Mouse (Mus musculus) thymus, adult 2 months (tissue): Measurements from ENCODE around the gene Krtap13-1. TPM values are rescaled to one million over a fixed set of nuclear protein-coding genes. Genes with fewer than 3 reads are reported as not detected.

ENCODE experiments used
- DNase-seq: peaks from one replicate; pipeline ENCODE4 v3.0.0; 2021
- H3K27ac ChIP-seq: fragments of 200-500 bp; 2 replicates; pipeline ENCODE4 v1.5.1; 2012; ENCODE audit warnings: low read length, control low read depth; ENCODE audit not compliant: control insufficient read depth, insufficient read depth
- H3K27me3 ChIP-seq: fragments of 200-500 bp; 2 replicates; pipeline ENCODE4 v1.6.1; 2012; ENCODE audit warnings: mild to moderate bottlenecking, low read length, moderate library complexity, mixed read lengths; ENCODE audit not compliant: control insufficient read depth, insufficient read depth
- H3K36me3 ChIP-seq: fragments of 200-500 bp; 2 replicates; pipeline ENCODE4 v1.6.1; 2012; ENCODE audit warnings: mild to moderate bottlenecking, low read length, moderate library complexity; ENCODE audit not compliant: control insufficient read depth, insufficient read depth
- H3K4me1 ChIP-seq: fragments of 200-500 bp; replicated peaks from 2 replicates; pipeline ENCODE4 v1.6.1; 2012; ENCODE audit warnings: low read length; ENCODE audit not compliant: control insufficient read depth, insufficient read depth
- H3K4me3 ChIP-seq: fragments of 200-500 bp; 2 replicates; pipeline ENCODE4 v1.5.1; 2012; ENCODE audit warnings: mild to moderate bottlenecking, low read length, control low read depth, moderate library complexity; ENCODE audit not compliant: control insufficient read depth, insufficient read depth
- CTCF ChIP-seq: fragments of 200-500 bp; IDR thresholded peaks from 2 replicates; pipeline ENCODE4 v1.5.1; 2012; ENCODE audit warnings: mild to moderate bottlenecking, control low read depth, low read length, moderate library complexity, borderline replicate concordance; ENCODE audit not compliant: control insufficient read depth, poor library complexity, insufficient read depth; ENCODE audit errors: extremely low read depth
- POLR2A ChIP-seq: fragments of 200-500 bp; IDR thresholded peaks from 2 replicates; pipeline ENCODE4 v1.6.1; 2012; ENCODE audit warnings: mild to moderate bottlenecking, low read length, control low read depth, moderate library complexity; ENCODE audit not compliant: control insufficient read depth, poor library complexity, insufficient read depth; ENCODE audit errors: extremely low read depth
- WGBS: fragments of 180-500 bp; shearing (Covaris S2); methylation state at CpG from one replicate; pipeline ENCODE4 v1.1.7; 2018; 5-methylcytosine and 5-hydroxymethylcytosine counted together
- polyA plus RNA-seq: library from polyadenylated mRNA; depleted of rRNA; stranded (reverse); fragments of >200 nt; gene quantifications from 2 replicates; pipeline ENCODE4 v1.2.3, GENCODE M21; 2012; rRNA removed

Krtap13-1 gene
- not detected in 2 replicates for polyA plus RNA-seq

- Histone ChIP-seq H3K4me1 (no peaks in the 10 kb centered on the region), H3K27me3 (no peaks in the 10 kb centered on the region), H3K36me3 (no peaks in the 10 kb centered on the region), H3K27ac (no peak within 1 kb of the TSS), H3K4me3 (no peak within 1 kb of the TSS)
- TF ChIP-seq CTCF (no peak), POLR2A (no peak)
- 87% methylated on average over 4 of the region's 4 CpGs for WGBS
- no peak for DNase-seq
Observed at GRCm38 (mm10) chr16:88728812-88729275, at the start of gene Krtap13-1. Gene Krtap13-1, plus strand, starts transcription at chr16:88728862.

- 89% methylated on average over 6 of the region's 6 CpGs for WGBS
- no peaks in the 10 kb centered on the region for H3K4me1 ChIP-seq
Observed at GRCm38 (mm10) chr16:88679099-88679498, 49.6 kb upstream of the Krtap13-1 start.

GRCm38 (mm10) chr16:88681282-88681681, 47.4 kb upstream of the Krtap13-1 start:
- no peak overlapping the region for H3K4me3 ChIP-seq
- no peaks in the 10 kb centered on the region for H3K36me3 ChIP-seq
- no peak for DNase-seq
- no peak overlapping the region for H3K27ac ChIP-seq
- H3K27me3 ChIP-seq, result no peaks in the 10 kb centered on the region
- TF ChIP-seq POLR2A (no peak), CTCF (no peak)
- 74% methylated on average over 2 of the region's 2 CpGs for WGBS
- H3K4me1 ChIP-seq, result no peaks in the 10 kb centered on the region

More at GRCm38 (mm10) chr16:88679099-88679498, 49.6 kb upstream of the Krtap13-1 start:
- Histone ChIP-seq H3K27ac (no peak overlapping the region), H3K4me3 (no peak overlapping the region), H3K36me3 (no peaks in the 10 kb centered on the region), H3K27me3 (no peaks in the 10 kb centered on the region)
- no peak for TF ChIP-seq CTCF
- TF ChIP-seq POLR2A, result no peak
- no peak for DNase-seq

- Histone ChIP-seq H3K27me3 (no peaks in the 10 kb centered on the region), H3K27ac (no peak overlapping the region), H3K36me3 (no peaks in the 10 kb centered on the region), H3K4me1 (no peaks in the 10 kb centered on the region), H3K4me3 (no peak overlapping the region)
- TF ChIP-seq CTCF, result no peak
- TF ChIP-seq POLR2A, result no peak
- no peak for DNase-seq
- WGBS, result 86% methylated on average over 4 of the region's 4 CpGs
Observed at GRCm38 (mm10) chr16:88696256-88696655, 32.4 kb upstream of the Krtap13-1 start.

- Histone ChIP-seq H3K36me3 (no peaks in the 10 kb centered on the region), H3K4me1 (no peaks in the 10 kb centered on the region), H3K4me3 (no peak overlapping the region), H3K27me3 (no peaks in the 10 kb centered on the region), H3K27ac (no peak overlapping the region; the same call in 1 of the 2 replicates)
- WGBS, result 31% methylated on average over 4 of the region's 4 CpGs
- TF ChIP-seq CTCF (no peak), POLR2A (no peak)
- peak; percentile 68 for DNase-seq
Observed at GRCm38 (mm10) chr16:88701072-88701864, 27.4 kb upstream of the Krtap13-1 start.

GRCm38 (mm10) chr16:88707496-88708012, 21.1 kb upstream of the Krtap13-1 start, which contains the start of gene 2310061N02Rik:
Gene 2310061N02Rik, minus strand, starts transcription at chr16:88707962.
- DNase-seq, result no peak
- Histone ChIP-seq H3K36me3 (no peaks in the 10 kb centered on the region), H3K27ac (no peak within 1 kb of the TSS), H3K4me3 (no peak within 1 kb of the TSS), H3K4me1 (no peaks in the 10 kb centered on the region), H3K27me3 (no peaks in the 10 kb centered on the region)
- TF ChIP-seq POLR2A (no peak), CTCF (no peak)
- 78% methylated on average over 10 of the region's 10 CpGs for WGBS
